Mouse (Mus musculus): ENCODE measurements at regions not wholly inside any gene's neighbourhood (a gene's known extent, or its start where the extent isn't known, plus 50 kb on each side); places are given as distances from the start of the nearest gene placed in this dataset.

DNA sequence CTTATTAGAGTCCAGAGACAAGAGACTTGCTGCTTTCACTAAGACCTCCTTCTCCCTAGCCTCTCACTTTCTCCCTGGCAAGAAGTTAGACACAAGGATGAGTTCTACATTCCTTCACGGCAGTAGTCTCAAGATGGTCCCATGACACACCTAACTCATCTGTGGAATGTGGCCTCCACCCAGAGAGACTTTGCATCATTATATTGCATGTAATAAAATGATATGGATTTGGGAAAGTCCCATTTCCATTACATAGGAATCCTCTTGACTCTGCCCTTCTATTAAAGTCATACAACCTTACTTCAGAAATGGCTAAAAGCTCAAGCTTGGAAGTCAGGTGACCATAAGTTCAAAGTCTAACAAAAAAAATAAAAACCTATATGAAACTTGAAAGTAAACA is 165.4 kb downstream of the Atp6ap1l start:
- intact Hi-C loops (cut with DNase I), result no loop called here
- no peak for DNase-seq

DNA sequence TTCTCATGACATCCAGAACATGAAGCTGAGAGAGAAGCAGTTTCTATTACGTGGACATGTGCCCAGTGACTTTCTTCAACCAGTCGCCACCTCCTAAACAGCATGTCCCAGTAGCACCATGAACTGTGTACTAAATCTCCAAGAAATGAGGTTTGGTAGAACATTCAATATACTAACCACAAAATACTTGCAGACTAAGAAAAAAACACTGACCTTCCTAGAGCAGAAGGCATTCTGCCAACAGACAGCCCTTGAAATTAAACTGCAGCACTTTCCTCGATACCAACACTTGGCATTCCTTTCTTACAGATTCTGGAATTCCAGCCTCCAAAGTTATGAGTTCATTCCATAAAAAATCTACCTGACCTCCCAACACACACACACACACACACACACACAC is 166.6 kb downstream of the Atp6ap1l start:
- intact Hi-C loops (cut with DNase I), result no loop called here
- no peak for DNase-seq

DNA sequence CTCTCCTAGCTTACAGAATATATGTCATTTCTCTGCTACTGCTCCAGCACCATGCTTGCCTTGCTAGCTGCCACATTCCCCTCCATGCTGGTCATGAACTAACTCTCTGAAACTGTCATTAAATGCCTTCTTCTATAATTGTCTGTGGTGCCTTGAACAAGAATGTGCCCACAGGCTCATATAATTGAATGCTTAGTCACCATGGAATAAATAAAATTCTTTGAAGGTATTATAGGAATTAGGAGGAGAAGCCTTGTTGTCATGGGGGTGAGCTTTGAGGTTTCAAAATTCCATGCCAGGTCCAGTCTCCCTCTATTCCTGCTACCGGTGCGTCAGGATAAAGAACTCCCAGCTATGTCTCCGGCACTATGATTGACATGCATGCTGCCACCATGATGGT is 171.9 kb downstream of the Atp6ap1l start:
- intact Hi-C loops (cut with DNase I), result no loop called here
- no peak for DNase-seq

DNA sequence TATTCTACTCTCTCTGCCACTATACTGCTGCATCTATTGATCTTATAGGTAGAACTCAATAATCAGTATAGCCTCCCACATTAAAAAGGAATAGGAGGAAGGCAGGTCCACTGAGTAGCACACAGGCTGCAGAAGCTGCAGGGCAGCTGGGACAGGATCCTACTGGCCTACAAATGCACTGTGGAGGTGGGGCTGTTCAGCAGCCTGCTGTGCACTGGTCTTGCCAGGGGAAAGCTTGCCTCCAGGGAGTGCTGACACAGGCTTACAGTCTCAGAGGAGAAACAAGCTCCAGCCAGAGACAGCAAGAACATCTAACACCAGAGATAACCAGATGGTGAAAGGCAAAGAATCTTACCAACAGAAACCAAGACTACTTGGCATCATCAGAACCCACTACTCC is 176.1 kb downstream of the Atp6ap1l start:
- intact Hi-C loops (cut with DNase I), result no loop called here

DNA sequence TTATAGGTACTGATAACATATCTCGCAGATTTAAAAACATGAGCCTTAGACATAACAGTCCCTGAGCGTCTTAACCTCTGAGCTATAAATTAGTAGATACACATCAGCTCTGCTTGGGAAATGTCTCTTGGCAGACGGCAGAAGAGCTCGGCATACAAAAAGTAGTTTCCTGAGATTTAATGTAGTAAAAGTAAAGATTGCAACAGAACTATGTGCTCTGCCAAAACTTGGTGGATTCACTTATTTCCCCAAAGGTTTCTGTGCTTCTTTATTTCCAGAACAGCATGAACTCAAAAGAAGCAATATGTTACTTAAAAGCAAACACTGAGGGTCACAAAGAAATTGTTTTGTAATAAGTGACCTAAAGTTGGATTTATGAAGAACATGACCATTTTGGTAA is 177.3 kb downstream of the Atp6ap1l start:
- intact Hi-C loops (cut with DNase I), result no loop called here
- DNase-seq, result no peak

More for the DNA sequence above, 176.1 kb downstream of the Atp6ap1l start:
- no peak for DNase-seq

DNA sequence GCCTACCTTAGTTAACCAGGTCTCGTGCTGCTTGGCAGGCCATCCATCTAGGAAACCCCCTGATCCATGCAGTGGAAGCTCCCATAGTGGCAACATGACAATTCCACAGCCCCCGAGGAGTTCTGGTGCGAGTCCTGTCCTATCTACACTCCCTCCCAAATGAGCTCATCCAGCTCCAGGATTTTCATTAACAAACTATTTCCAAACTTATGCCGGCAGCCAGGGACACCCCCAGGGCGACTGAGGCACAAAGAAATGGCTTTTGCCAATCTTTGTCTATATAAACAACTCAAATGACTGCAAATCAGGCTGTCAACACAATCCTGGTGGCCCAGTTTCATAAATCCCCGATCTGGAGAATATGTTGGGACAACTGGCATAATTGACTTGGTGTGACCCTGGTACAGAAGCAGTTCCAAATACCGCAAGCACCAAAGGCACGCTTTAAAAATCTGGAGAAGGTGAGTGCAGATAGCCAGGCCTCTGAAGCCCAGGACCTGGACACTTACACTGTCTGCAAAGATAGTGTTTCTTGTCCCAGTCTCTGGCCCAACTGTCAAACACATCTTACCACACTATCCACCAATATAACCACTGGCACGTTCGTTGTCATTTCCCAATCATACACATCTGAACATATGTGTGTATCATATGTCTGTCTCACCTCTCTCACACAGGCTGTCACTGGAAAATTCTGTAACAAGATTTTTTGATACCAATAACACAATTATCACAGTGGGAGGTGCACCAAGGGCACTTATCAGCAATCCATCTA is 179.9 kb downstream of the Atp6ap1l start:
- no peak for DNase-seq
- intact Hi-C loops (cut with DNase I), result no loop called here

DNA sequence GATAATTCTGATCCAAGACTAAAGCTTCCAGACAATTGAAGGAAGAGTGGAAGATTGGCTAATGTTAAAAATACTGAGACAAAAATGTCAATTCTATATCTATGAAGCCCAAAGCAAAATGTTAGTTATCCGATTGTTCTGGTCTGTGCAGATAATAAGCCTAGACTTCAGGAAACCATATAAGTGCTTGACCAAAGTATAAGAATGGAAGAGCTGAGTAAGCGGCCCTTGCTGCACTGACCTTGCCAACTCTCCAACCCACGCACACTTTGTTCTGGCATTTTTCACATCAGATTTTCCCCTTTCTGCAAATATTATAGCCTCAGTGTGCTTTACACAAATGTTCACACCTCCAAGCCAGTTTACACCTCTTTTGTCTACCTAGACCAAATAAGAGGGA is 180.6 kb downstream of the Atp6ap1l start:
- intact Hi-C loops (cut with DNase I), result no loop called here
- DNase-seq, result no peak

DNA sequence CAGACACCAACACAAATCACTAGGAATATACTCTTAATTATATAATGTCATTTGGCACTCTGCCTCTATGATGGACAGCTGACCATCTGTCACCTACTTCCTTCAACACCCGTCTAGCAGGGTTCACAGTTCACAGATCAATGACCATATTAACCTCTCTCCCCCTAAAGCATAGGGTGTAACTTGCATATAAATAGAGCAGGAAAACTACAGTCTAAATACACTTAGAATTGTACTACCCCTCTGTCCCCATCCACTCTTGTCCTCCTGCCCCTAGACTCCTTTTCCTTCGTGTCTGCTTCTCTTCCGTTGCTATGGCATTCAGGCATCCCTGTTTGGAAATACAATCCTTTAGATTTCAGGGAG is 181.6 kb downstream of the Atp6ap1l start:
- DNase-seq, result no peak
- intact Hi-C loops (cut with DNase I), result no loop called here

DNA sequence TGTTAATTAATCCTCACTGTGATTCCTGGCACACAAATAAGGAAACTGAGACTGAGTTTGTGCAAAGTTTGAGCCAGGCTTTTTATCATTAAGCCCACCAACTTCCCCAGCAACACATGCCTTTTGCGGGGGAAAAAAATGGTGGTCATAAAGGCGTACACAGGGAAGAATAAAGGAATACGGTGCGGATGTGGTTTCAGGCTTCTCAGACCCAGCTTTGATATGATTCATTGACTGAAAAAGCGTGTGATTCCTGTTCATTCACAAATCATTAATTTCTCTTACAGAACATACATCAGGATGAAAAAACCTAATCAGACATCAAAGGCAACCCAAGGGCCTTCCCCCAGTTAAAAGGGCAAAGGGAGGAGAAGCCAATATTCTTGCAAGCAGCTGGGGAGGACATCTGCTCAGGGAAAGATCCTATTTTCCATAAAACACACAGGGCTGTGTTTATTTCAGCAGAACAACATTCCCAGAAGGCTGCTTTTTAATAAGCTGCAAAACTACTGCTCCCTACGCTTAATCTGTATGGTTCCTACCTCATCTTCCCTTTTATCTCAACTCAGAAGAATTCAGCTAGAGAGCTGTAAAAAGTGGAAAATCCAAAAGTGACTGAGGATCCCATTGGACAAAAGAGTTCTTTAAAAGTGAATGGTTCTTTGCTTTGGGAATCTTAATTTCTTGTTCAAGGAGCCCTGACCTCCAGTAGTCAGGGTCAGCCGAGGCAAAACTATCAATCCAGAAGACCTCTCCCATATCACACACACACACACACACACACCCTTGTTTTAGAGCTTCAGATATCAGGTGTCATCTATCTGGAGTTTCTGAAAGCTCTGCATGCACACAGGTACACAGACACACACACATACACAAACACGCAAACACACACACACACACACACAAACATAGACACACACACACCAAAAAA is 182.3 kb downstream of the Atp6ap1l start:
- intact Hi-C loops (cut with DNase I), result no loop called here
- DNase-seq, result no peak

DNA sequence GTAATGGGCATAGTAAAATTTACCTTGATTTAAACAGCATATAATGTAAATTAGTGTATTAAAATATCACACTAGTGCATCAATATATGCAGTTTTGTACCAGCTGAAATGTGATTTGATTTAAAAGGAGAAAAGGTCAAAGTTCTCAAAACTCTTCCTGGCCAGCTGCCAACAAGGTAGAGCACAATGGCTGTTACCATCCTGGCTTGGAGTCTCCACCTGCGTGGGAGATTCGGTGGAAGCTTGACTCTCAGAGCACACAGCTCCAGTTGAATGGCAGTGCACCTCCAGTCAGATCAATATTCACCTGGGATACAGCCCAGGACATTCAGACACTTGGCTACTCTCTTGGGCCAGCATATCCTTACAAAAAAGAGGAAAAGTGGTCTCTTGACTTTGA is 220.8 kb downstream of the Atp6ap1l start:
- no peak for DNase-seq
- intact Hi-C loops (cut with DNase I), result no loop called here

DNA sequence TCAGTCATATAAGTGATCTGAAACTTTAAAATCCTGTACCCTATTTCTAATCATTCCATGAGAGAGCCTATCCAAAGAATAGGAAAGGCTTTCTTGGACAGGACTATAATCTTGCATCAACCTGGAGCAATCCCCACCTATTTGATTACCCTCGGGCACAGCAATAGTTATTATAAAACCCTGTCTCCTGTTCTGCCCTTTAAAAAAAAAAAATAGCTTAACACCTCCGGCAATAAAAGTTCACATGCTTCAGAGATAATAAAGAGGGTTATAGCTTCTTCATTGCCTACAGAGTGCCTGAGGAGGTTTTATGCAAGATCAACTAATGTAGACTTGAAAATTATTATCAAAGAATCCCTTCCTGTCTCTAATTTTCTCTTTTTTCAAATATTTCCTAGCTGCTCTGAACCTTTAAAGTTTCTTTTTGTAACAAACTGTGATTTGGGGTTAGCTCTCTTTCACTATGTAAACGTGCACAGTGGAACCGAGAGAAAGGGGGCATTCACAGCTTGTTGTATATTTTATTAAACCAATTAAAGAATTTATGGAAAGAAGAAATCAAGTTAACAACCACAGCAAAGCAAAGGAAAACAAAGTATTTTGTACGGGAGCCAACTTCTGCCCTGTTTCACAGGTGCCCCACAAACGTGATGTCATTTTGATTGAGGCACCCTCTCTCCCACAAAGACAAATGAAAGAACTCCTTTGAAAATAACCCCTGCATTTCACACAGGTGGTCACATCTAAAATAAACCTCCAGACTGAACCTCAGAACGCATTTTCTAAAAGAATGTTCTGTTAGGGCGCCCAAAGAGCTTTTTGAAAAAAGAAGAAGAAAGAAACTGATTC is 225.8 kb downstream of the Atp6ap1l start:
- DNase-seq, result no peak

DNA sequence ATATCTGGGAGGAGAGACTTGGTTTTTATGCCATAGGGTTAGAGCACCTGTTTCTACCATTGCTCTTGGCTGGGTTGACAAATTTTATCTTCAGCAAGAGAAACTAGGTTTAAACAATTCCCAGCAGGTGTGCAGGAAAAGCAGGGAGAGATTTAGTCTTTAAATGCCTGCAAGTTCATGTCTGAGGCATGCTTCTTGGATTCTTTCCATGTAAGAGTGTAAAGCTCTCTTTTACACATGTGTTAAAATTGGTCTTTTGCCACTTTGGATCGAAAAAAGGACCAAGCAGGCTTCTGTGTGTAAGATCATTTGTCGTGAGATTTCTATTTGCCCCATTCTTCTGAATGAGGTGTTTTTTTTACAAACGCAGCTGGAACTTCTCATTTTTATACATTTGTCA is 231.3 kb downstream of the Atp6ap1l start:
- no peak for DNase-seq
- intact Hi-C loops (cut with DNase I), result no loop called here

More for the DNA sequence above, 225.8 kb downstream of the Atp6ap1l start:
- intact Hi-C loops (cut with DNase I), result no loop called here

DNA sequence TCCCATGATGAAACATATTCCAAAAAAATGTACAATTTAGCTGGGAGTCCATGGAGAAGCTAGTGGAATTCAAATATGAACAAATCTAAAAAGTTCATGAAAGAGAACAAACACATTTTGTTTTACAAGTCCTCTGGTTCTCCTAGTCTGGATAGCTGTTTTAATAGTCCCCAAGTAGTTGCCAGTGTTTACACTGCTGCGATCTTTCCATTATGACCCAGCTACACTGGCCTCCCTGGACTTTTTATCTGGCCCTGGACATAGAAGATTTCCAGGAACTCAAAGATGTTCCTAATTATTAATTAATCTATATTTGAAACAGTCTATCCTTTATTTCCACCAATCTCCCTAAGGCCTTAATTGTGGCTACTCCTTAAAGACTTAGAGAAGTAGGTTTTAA is 232.1 kb downstream of the Atp6ap1l start:
- no peak for DNase-seq
- intact Hi-C loops (cut with DNase I), result no loop called here

DNA sequence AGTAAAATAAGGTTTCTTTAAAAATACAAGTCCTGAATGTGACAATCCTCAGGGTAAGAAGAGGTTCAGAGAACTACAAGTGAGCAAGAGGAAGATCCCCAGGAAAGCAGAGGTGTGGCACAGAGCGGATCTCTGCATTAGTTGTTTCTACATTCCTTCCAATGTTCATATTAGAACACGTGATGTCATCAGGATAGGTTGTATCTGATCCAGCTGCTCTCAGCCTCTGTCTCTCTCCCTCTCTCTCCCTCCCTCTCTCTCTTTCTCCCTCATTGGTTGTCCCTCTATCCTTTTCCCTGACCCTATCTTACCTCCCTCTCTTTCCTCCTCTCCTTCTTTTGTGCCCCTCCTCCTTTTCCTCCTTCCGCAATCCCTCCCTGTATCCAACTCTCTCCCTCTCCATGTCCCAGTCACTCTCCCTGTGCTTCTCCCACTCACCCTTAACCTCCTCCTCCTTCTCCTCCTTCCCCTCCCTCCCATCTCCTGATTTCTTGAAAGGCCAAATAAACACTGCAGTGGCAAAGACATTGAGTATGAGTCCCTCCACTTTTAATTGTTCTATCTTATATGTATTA is 243.5 kb downstream of the Atp6ap1l start:
- intact Hi-C loops (cut with DNase I), result no loop called here
- no peak for DNase-seq

DNA sequence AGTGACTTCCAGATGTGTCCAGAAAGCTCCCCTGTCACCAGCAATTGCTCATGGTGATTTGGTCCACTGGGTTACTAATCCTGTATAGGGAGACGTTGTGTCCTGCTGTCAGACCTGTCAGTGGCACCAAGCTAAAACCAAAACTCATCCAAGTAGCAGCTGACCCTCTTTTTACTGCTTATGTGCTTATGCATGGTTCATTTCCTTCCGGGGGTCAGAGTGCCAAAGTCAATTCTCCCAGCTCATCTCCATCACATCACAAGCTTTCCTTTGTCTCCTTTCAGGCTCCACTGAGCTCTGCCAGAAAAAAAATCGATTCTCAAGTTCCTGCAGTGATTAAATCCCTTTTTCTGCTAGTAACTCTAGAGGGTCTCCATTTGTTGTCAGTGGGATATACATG is 244.2 kb downstream of the Atp6ap1l start:
- intact Hi-C loops (cut with DNase I), result no loop called here
- peak; percentile 9 for DNase-seq

DNA sequence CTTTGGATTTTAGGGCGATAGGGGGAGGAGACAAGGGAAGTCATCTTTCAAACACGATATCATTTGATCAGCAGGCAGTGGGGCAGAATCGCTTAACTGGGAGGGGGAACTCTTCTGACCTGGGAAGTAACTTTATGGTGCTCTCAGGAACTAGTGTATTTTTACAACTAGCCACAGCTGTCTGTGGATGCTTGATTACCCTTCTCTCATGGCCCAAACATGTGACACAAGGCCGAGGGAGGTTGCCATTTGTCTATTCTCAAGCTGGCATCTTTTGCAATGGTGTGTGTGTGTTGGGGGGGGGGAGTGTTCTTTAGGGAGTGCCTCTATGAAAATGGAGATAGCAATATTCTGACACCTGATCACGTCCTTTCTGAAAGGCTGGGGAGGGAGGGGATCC is 246.1 kb downstream of the Atp6ap1l start:
- no peak for DNase-seq
- intact Hi-C loops (cut with DNase I), result no loop called here

DNA sequence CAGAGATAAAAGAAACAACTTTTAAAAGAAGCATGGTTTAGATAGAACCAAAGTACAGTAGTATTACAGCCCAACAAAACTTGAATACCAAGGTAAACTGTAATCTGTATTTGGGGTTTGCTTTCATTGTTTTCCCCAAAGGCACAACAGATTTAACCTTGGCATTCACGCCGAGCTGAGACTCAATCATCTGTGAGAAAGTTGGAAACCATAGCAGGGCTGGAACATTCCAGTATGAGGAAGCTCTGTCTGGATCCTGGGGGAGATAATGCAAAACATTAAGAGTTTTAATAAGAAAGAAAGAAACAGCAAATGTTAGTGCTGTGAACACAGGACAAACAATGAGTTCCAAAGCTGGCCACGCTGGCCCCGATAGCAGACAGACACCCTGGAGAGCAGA is 258.8 kb downstream of the Atp6ap1l start:
- DNase-seq, result no peak
- intact Hi-C loops (cut with DNase I), result no loop called here

DNA sequence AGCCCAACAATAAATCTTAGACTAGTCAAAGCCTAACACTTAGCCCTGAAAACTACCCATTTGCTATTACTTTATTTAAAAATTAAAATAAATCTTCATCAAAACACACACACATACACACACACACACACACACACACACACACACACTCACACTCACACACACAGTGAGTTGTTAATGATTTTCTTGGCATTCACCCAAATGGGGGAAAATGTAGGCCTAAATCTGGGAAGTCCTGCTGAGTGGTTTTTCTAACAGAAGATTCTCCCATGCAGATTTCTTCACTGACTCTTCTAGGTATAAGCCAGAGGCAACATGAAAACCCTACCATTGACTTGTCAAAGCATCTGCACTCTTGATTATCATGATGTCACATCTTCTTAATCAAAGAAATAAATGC is 260.9 kb downstream of the Atp6ap1l start:
- intact Hi-C loops (cut with DNase I), result no loop called here
- DNase-seq, result no peak

DNA sequence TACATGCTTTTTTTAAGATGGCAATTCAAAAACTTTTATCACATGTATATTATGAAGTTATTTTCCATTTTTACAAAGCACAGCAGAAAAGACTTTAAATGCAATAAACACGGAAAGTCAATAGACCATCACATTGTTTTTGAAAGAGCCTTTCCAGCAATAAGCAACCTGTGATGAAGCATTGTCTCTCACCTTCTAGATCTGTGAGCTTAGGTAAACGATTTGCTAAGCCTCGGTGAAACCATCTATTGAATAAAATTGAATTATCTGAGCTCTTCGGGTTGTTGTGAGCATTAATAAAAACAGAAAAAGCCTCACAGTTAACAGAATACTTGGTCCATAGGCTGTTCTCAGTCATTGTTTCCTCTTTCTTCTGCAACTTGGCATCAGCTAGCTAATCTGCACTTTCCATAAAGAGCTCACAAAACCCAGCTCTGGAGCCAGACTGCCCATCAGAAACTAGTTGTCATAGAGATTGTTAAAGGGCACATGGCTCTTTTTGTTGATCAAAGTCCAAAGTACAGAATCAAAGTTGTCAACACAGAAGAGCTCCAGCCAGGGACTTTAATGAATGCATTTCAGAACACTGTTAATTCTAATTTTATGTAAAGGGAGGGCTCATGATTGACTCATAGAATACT is 261.5 kb downstream of the Atp6ap1l start:
- no peak for DNase-seq
- intact Hi-C loops (cut with DNase I), result no loop called here

DNA sequence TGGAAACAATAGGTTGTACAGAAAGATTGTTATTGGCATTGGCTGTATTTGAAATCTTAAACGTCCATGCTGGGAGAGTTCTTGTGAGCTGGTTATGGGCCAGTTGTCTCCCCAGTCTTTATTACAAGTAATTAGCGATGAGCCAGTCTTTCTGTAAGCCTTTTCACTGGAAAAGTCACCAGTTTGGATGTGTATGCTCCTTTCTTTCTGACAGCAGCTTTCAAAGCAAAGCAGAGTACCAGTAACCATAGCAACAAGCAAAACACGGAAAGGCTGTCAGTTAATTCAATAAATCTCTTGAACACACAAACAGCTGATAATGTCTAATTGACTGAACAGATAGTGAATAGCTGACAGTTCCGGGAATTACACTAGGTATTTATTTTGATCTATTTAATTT is 262.0 kb downstream of the Atp6ap1l start:
- intact Hi-C loops (cut with DNase I), result no loop called here
- DNase-seq, result no peak

Data from left cerebral cortex, postnatal 4 days (tissue).